Mouse (Mus musculus) liver, embryonic 11.5 days (tissue): ENCODE measurements around the gene Stbd1. TPM values are rescaled to one million over a fixed set of nuclear protein-coding genes. Genes with fewer than 3 reads are reported as not detected.

Source experiments
- ATAC-seq: fragments of 200-750 bp; cut with Nextera tagmentation; replicated peaks from 2 replicates; pipeline ENCODE4 v1.8.0; 2017; ENCODE audit warnings: moderate number of reproducible peaks, mild to moderate bottlenecking, moderate TSS enrichment, moderate library complexity; ENCODE audit not compliant: low FRiP score
- DNase-seq: peaks from one replicate; pipeline ENCODE4 v3.0.0-alpha.2; 2017; ENCODE audit warnings: low spot score
- H3K27ac ChIP-seq: fragments of 300-500 bp; sonication (generic); 2 replicates; pipeline ENCODE4 v1.5.1; 2014; ENCODE audit warnings: mild to moderate bottlenecking, low read depth, low read length, control low read depth
- H3K27me3 ChIP-seq: fragments of 300-500 bp; sonication (generic); replicated peaks from 2 replicates; pipeline ENCODE4 v1.6.1; 2014; ENCODE audit warnings: low read length, mixed read lengths; ENCODE audit not compliant: control insufficient read depth, insufficient read depth
- H3K36me3 ChIP-seq: fragments of 300-500 bp; sonication (generic); 2 replicates; pipeline ENCODE4 v1.6.1; 2014; ENCODE audit warnings: mild to moderate bottlenecking, low read length, moderate library complexity, mixed read lengths; ENCODE audit not compliant: control insufficient read depth, insufficient read depth
- H3K4me1 ChIP-seq: fragments of 300-500 bp; sonication (generic); replicated peaks from 2 replicates; pipeline ENCODE4 v1.6.1; 2014; ENCODE audit warnings: low read length, mixed read lengths; ENCODE audit not compliant: control insufficient read depth, insufficient read depth
- H3K4me2 ChIP-seq: fragments of 300-500 bp; sonication (generic); 2 replicates; pipeline ENCODE4 v1.6.1; 2014; ENCODE audit warnings: mild to moderate bottlenecking, control low read depth, moderate library complexity
- H3K4me3 ChIP-seq: fragments of 300-500 bp; sonication (generic); 2 replicates; pipeline ENCODE4 v1.5.1; 2014; ENCODE audit warnings: low read depth, low read length, control low read depth
- H3K9ac ChIP-seq: fragments of 300-500 bp; sonication (generic); 2 replicates; pipeline ENCODE4 v1.6.1; 2014; ENCODE audit warnings: low read depth, low read length, control low read depth
- H3K9me3 ChIP-seq: fragments of 300-500 bp; sonication (generic); 2 replicates; pipeline ENCODE4 v1.6.1; 2016; ENCODE audit warnings: low read length, inconsistent platforms, mixed read lengths; ENCODE audit not compliant: control insufficient read depth
- WGBS: fragments of 180-500 bp; shearing (Covaris S2); extraction: QIAGEN DNeasy Blood & Tissue Kit; methylation state at CpG from one replicate; pipeline ENCODE4 v1.1.7; 2014; 5-methylcytosine and 5-hydroxymethylcytosine counted together
- polyA plus RNA-seq: library from polyadenylated mRNA; unstranded; fragments of >200 nt; fragmentation: Nextera tagmentation; extraction: Ambion mirVana; gene quantifications from 2 replicates; pipeline ENCODE4 v1.2.1, GENCODE M21; 2014

Gene Stbd1
- polyA plus RNA-seq, 1 experiment from 2014 or later = 6.8 TPM

DNA sequence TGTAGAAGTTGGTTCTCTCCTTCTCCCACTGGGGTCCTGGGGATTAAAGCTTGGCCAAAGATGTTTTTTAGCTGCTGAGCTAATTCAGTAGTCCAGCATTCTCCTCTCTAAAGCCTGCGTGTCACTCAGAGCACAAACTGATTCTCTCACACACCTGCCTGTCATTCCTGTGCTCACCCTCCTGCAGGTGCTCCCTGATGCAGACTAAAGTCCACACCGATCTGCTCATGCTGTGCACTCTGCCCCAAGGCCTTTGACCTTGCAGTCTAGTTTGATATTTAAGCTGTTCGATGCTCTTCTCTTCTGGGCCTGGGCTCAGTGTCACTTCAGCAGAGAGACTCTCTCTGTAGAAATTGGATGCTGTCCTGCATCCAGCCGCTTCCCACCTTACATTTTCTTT lies 31.6 kb upstream of the Stbd1 start:
- Histone ChIP-seq H3K4me3 (no peak overlapping the region), H3K4me2 (no peak overlapping the region), H3K27ac (no peak overlapping the region), H3K9me3 (no peaks in the 10 kb centered on the region), H3K4me1 (no peaks in the 10 kb centered on the region), H3K36me3 (no peaks in the 10 kb centered on the region), H3K27me3 (no peaks in the 10 kb centered on the region), H3K9ac (no peak overlapping the region)
- WGBS = 84% methylated on average over 4 of the region's 4 CpGs
- ATAC-seq (no peak; the same call in 1 of the 2 replicates), DNase-seq (no peak)

- no peak overlapping the region for H3K4me3 ChIP-seq
- H3K9ac ChIP-seq = no peak overlapping the region
- H3K4me1 ChIP-seq = no peaks in the 10 kb centered on the region
- WGBS = 79% methylated on average over 14 of the region's 14 CpGs
- H3K27me3 ChIP-seq = no peaks in the 10 kb centered on the region
- DNase-seq (no peak), ATAC-seq (no peak)
- no peak overlapping the region for H3K27ac ChIP-seq
- H3K4me2 ChIP-seq = no peak overlapping the region
- H3K9me3 ChIP-seq = no peaks in the 10 kb centered on the region
- no peaks in the 10 kb centered on the region for H3K36me3 ChIP-seq
These were observed 23.3 kb upstream of the Stbd1 start for GRCm38 (mm10) chr5:92579559-92579958.

DNA sequence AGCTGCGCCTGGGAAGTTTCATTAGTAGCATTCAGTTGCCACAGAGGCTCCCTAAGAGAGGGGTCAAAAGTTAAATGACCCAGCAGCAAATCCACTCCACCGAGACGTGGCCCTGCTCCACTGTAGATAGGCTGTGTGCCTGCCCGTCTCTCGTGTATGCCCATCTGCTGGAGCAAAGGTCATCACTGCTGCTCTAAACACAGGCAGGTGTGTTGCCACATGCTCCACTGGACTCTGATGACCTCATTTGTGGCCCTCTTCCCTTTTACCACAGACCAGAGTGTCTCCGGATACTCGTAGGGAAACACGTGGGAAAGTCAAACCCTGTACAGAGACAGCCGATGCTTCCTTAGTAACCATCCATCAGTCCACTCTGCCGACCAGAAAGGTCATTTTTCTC lies 16.9 kb upstream of the Stbd1 start:
- Histone ChIP-seq H3K4me2 (no peak overlapping the region), H3K36me3 (no peaks in the 10 kb centered on the region), H3K9ac (no peak overlapping the region), H3K9me3 (no peaks in the 10 kb centered on the region), H3K27me3 (no peaks in the 10 kb centered on the region), H3K4me1 (no peaks in the 10 kb centered on the region), H3K27ac (no peak overlapping the region), H3K4me3 (no peak overlapping the region)
- 57% methylated on average over 10 of the region's 10 CpGs for WGBS
- DNase-seq (no peak), ATAC-seq (no peak; the same call in 1 of the 2 replicates)

DNA sequence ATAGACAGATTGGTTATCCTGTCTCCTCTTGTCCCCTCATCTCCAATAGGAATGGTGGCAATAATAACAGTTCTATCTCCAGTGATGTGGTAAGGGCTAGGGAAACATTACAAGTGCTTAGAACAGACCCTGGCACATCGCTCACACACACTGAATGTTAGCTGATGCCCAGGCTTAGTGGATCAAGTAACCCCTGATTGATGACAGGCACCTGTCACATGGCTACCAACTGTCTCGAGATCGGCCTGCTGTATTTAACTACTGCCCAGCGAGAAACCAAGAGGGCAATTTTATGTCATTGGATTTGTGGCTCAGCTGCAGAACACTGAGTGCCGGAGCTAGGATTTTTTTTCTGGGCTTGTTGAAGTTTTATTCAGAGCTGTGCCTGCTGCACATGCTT lies 7.8 kb upstream of the Stbd1 start:
- Histone ChIP-seq H3K9ac (no peak overlapping the region), H3K36me3 (no peaks in the 10 kb centered on the region), H3K4me3 (no peak overlapping the region), H3K27me3 (no peaks in the 10 kb centered on the region; the same call in 1 of the 2 replicates), H3K4me1 (no peaks in the 10 kb centered on the region), H3K4me2 (no peak overlapping the region), H3K9me3 (no peaks in the 10 kb centered on the region), H3K27ac (no peak overlapping the region)
- 83% methylated on average over 5 of the region's 5 CpGs for WGBS
- DNase-seq (no peak), ATAC-seq (no peak)

DNA sequence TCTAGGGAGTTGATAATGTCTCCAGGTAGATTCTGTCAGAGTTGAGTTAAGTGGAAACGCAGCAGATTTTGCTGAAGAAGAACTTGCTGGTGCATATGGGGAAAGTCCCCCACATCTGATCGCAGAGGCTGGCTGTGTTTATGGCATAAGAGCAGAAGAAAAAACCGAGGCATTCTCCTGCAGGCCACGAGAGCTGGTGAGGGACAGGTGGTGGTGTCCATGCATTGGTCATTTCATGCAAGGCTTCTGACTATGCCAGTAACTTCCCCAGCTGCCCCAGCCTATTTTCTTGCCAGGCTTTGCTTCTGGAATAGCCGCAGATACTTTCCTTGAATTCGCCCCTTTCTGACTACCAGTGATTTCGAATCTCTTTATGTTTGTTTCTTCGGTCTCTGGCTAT lies 6.0 kb upstream of the Stbd1 start:
- no peak overlapping the region for H3K4me3 ChIP-seq
- no peak overlapping the region for H3K4me2 ChIP-seq
- ATAC-seq = no peak
- H3K36me3 ChIP-seq = no peaks in the 10 kb centered on the region
- DNase-seq = no peak
- H3K9ac ChIP-seq = no peak overlapping the region
- H3K9me3 ChIP-seq = no peaks in the 10 kb centered on the region
- WGBS = 80% methylated on average over 8 of the region's 8 CpGs
- peaks cover 7% of the 10 kb centered on the region for H3K27me3 ChIP-seq
- no peak overlapping the region for H3K27ac ChIP-seq
- no peaks in the 10 kb centered on the region for H3K4me1 ChIP-seq

GRCm38 (mm10) chr5:92599030-92599429 lies 3.8 kb upstream of the Stbd1 start:
- 77% methylated on average over 10 of the region's 10 CpGs for WGBS
- ATAC-seq (no peak), DNase-seq (no peak)
- H3K27me3 ChIP-seq = peaks cover 16% of the 10 kb centered on the region
- H3K36me3 ChIP-seq = no peaks in the 10 kb centered on the region
- no peak overlapping the region for H3K4me3 ChIP-seq
- H3K4me2 ChIP-seq = no peak overlapping the region
- no peaks in the 10 kb centered on the region; the same call in 1 of the 2 replicates for H3K4me1 ChIP-seq
- H3K9ac ChIP-seq = no peak overlapping the region
- H3K9me3 ChIP-seq = no peaks in the 10 kb centered on the region
- H3K27ac ChIP-seq = no peak overlapping the region

DNA sequence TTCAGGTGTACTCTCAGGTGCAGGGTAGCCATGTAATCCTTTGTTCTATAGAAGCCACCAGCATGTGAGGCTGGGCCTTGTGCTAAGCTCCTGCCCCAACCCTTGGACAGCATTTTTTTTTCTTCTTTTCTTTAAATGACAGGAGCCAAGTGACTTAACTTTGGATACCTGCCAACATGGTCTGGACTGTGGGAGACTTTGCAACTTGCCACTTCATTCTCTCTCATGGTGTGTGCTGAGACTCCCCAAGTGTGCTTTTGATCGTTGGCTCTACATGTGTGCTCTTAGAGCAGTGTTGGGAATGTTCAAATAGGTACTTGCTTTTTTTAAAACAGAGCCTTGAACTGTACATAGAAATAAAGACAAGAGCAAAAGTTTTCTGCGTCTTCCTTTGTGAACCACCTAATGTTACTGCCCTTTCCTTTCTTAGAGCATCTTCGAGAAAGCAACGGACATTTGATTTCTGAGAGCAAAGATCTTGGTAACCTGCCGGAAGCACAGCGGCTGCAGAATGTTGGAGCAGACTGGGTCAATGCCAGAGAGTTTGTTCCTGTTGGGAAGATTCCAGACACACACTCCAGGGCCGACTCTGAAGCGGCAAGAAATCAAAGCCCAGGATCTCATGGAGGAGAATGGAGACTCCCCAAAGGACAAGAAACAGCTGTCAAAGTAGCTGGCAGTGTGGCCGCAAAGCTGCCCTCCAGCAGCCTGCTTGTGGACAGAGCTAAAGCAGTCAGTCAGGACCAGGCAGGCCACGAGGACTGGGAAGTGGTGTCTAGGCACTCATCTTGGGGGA lies 1.8 kb downstream of the Stbd1 start:
- 82% methylated on average over 10 of the region's 10 CpGs for WGBS

GRCm38 (mm10) chr5:92607492-92608229 lies 4.8 kb downstream of the Stbd1 start:
- Histone ChIP-seq H3K27ac (no peak overlapping the region), H3K4me3 (no peak overlapping the region)

More for the DNA sequence above, 1.8 kb downstream of the Stbd1 start:
- Histone ChIP-seq H3K27ac (no peak overlapping the region), H3K9ac (no peak overlapping the region), H3K4me3 (no peak overlapping the region), H3K36me3 (no peaks in the 10 kb centered on the region), H3K4me2 (no peak overlapping the region), H3K4me1 (no peaks in the 10 kb centered on the region; the same call in 1 of the 2 replicates), H3K27me3 (peaks cover 16% of the 10 kb centered on the region), H3K9me3 (no peaks in the 10 kb centered on the region)
- ATAC-seq (no peak), DNase-seq (no peak)

More at GRCm38 (mm10) chr5:92607492-92608229, 4.8 kb downstream of the Stbd1 start:
- Histone ChIP-seq H3K27me3 (peaks cover 6% of the 10 kb centered on the region; the same call in 1 of the 2 replicates), H3K4me2 (no peak overlapping the region), H3K4me1 (no peaks in the 10 kb centered on the region; the same call in 1 of the 2 replicates), H3K36me3 (no peaks in the 10 kb centered on the region), H3K9ac (no peak overlapping the region), H3K9me3 (no peaks in the 10 kb centered on the region)
- WGBS = 78% methylated on average over 5 of the region's 5 CpGs
- ATAC-seq (no peak), DNase-seq (no peak)
